Mouse (Mus musculus): Measurements from ENCODE around the gene Slc9a3r1. TPM values are rescaled to one million over a fixed set of nuclear protein-coding genes. Genes with fewer than 3 reads are reported as not detected.

Gene Slc9a3r1
- polyA plus RNA-seq, 1 experiment from 2014 or later = 28.8 TPM

DNA sequence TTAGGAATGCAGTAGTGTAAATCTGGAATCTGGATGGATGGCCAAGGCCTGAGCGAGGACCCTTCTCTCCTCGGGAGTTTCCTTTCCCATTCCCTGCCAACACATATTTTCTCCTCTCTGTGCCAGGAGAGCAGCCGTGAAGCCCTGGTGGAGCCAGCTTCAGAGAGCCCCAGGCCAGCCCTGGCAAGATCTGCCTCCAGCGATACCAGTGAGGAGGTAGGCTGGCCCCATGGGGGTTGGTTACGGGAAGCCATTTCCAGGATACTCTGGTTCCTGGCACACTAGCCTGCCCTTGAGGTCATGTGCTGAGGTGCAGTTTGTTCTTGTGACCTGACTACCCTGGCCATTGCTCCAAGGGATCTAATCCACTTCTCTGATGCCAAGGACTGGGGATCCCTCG is 16.7 kb downstream of the Slc9a3r1 start:
- Histone ChIP-seq H3K4me1 (peaks cover 40% of the 10 kb centered on the region), H3K9me3 (replicated peaks) (no peaks in the 10 kb centered on the region), H3K27me3 (0 out of 2 replicates have a peak, but pooled peaks cover 3% of the 10 kb centered on the region), H3K4me3 (no peak overlapping the region), H3K4me2 (no peak overlapping the region), H3K9ac (no peak overlapping the region), H3K27ac (no peak overlapping the region), H3K36me3 (ENCODE audit: poor library complexity, severe bottlenecking) (0 out of 2 replicates have a peak, but pooled peaks cover 6% of the 10 kb centered on the region)
- WGBS = 99% methylated on average over 6 of the region's 6 CpGs
- ATAC-seq = no peak

DNA sequence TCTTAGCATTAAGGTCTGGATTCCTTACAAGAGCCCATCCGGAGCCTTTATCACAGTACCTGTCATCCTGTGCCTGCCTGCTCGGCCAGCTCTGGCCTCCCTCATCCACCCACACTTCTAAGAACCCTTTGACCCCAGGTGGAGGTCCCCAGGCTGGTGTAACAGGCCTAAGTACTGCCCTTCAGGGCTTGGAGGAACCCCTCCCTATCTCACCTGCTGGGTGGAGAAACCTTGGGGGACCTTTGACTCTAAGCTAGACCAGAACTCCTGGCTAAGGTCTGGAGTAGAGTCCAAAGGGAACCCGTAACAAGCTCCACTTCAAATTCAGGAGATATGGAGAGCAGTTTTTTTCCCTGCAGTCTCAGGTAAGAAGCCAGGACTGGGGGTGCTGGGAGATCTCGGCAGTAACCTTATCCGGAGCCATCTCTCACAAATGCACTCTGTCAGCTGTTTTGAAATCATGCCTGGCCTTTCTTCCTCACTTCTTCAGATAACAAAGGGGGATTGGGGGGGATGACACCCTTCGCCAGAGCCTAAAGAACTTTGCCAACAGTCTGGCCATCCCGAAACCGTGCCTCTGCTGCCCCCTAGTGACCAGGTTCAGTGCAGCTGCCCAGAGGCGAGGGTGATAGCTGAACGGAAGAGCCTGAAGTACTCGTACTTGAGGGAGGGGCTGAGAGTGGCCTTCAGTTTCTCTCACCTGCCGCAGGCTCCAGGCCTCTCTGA is 18.9 kb downstream of the Slc9a3r1 start:
- peaks cover 30% of the 10 kb centered on the region for H3K4me1 ChIP-seq
- H3K9ac ChIP-seq = no peak overlapping the region
- H3K9me3 ChIP-seq (replicated peaks) = no peaks in the 10 kb centered on the region
- 0 out of 2 replicates have a peak, but pooled peaks cover 6% of the 10 kb centered on the region for H3K36me3 ChIP-seq (ENCODE audit: poor library complexity, severe bottlenecking)
- H3K27me3 ChIP-seq = no peaks in the 10 kb centered on the region
- ATAC-seq = no peak
- WGBS = 21% methylated on average over 12 of the region's 12 CpGs
- no peak overlapping the region for H3K4me3 ChIP-seq
- H3K27ac ChIP-seq = no peak overlapping the region
- H3K4me2 ChIP-seq = no peak overlapping the region

DNA sequence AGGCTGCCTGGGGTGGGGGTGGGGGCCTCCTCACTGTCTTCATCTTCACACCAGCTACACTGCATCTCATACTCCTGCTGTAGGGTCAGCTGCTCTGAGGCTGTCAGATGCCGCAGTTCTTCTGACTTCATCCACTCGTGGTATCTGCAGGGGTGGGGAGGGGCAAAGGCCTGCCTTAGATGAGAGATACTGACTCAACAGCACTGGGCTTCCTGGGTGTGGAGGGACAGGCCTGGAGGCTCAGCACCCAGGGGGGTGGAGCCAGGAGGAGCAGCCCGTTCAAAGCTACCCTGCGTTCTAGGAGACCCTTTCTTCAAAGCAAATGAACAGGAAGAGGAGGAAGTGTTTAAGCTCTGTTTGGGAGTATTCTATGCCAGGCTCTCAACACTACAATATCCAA is 21.8 kb downstream of the Slc9a3r1 start:
- Histone ChIP-seq H3K9ac (no peak overlapping the region), H3K4me1 (peaks cover 17% of the 10 kb centered on the region), H3K27me3 (no peaks in the 10 kb centered on the region), H3K4me2 (no peak overlapping the region), H3K9me3 (replicated peaks) (no peaks in the 10 kb centered on the region), H3K4me3 (no peak overlapping the region), H3K27ac (no peak overlapping the region), H3K36me3 (ENCODE audit: poor library complexity, severe bottlenecking) (0 out of 2 replicates have a peak, but pooled peaks cover 6% of the 10 kb centered on the region)
- 54% methylated on average over 4 of the region's 4 CpGs for WGBS
- ATAC-seq = no peak

DNA sequence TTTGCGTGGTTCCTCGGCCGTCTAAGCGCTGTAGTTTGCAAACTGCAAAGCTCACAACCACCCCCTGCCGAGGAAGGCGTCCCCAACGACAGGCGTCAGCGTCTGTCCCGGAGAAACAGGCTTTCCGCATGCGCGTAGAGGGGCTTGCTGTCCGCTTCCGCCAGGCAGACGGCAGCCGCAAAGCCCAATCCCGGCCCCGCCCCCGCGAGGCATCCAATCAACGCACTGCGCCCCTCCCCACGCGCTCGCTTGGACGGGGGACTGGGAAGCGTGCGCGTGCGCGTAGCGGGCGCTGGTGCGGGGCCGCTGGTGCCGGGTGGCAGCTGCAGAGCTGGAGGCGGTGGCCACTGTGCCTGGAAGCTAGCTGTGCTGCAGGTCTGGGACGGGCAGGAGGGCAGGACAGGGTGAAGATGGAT is 24.1 kb downstream of the Slc9a3r1 start, which contains the start of gene Tmem104:
TSS of gene Tmem104 (plus strand) at position 264 of the 416 bp plus-strand sequence.
- peaks cover 16% of the 10 kb centered on the region for H3K4me1 ChIP-seq
- peak; percentile 96 for ATAC-seq
- H3K4me3 ChIP-seq = peak within 1 kb of the TSS; percentile 52
- peak within 1 kb of the TSS; percentile 85 for H3K4me2 ChIP-seq
- H3K9me3 ChIP-seq (replicated peaks) = no peaks in the 10 kb centered on the region
- peak within 1 kb of the TSS; percentile 68 for H3K27ac ChIP-seq
- peak within 1 kb of the TSS; percentile 75 for H3K9ac ChIP-seq
- H3K27me3 ChIP-seq = no peaks in the 10 kb centered on the region
- 2% methylated on average over 39 of the region's 39 CpGs for WGBS
- 0 out of 2 replicates have a peak, but pooled peaks cover 10% of the 10 kb centered on the region for H3K36me3 ChIP-seq (ENCODE audit: poor library complexity, severe bottlenecking)

DNA sequence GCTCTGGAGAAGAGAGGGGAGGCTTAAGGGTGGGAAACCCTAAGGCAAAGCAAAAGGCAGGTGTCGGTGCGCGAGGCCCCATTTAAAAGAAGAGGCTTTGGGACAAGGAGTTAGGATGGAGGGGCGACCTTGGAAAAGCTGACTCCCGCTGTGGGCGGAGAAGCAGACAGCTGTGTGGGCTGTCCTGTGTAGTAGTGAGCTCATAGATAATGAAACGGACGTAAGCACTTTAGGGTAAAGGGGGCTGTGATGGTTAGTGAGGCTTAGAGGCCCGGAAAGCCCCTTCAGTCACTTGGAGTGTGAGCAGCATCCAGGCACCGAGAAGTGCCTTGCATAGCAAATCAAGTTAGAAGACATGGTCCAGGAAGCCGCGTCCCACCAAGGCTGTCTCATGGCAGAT is 24.6 kb downstream of the Slc9a3r1 start, which contains the start of gene Nat9:
TSS of gene Nat9 (minus strand) at position 167 of the 400 bp plus-strand sequence.
- Histone ChIP-seq H3K9me3 (replicated peaks) (no peaks in the 10 kb centered on the region), H3K36me3 (ENCODE audit: poor library complexity, severe bottlenecking) (0 out of 2 replicates have a peak, but pooled peaks cover 10% of the 10 kb centered on the region), H3K4me1 (peaks cover 15% of the 10 kb centered on the region), H3K4me3 (peak within 1 kb of the TSS; percentile 52), H3K27me3 (no peaks in the 10 kb centered on the region), H3K27ac (peak within 1 kb of the TSS; percentile 68), H3K9ac (peak within 1 kb of the TSS; percentile 75), H3K4me2 (peak within 1 kb of the TSS; percentile 85)
- WGBS = 8% methylated on average over 12 of the region's 12 CpGs
- peak; percentile 56 for ATAC-seq

DNA sequence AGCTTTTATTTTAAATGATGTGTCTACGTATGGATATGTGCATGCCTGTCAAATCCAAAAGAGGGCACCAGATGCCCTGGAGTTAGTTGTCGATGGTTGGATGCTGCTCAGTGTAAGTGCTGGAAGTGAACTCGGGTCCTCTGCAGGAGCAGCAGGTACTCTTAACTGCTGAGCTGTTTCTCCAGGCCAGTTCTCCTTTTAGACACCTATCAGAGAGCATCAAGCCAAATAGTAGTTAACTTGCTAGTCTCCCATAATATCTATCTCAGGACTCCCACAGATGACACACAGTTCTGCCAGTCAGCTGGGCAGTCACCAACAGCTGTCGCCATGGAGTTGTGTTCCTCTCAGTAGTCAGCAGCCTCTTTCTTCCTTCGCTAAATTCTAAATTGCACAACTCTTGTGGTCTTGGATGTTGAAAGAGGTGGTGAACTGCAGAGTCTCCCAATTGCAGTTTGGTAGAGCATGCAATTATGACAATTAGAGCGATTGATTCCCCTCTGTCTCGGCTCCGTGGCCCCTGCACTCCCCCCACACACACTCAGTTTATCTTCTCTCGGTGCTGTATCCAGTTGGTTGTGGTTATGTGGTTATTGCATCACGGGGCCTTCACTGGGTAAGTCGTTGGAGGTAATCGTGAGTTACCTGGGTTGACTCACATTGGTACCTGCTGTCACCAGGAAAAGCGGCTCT is 25.5 kb downstream of the Slc9a3r1 start:
- H3K27ac ChIP-seq = no peak overlapping the region
- ATAC-seq = no peak
- 0 out of 2 replicates have a peak, but pooled peaks cover 8% of the 10 kb centered on the region for H3K36me3 ChIP-seq (ENCODE audit: poor library complexity, severe bottlenecking)
- no peak overlapping the region for H3K9ac ChIP-seq
- H3K4me3 ChIP-seq = no peak overlapping the region
- peak overlapping the region; percentile 85 for H3K4me2 ChIP-seq
- 89% methylated on average over 13 of the region's 13 CpGs for WGBS
- H3K27me3 ChIP-seq = no peaks in the 10 kb centered on the region
- H3K9me3 ChIP-seq (replicated peaks) = no peaks in the 10 kb centered on the region
- H3K4me1 ChIP-seq = peaks cover 15% of the 10 kb centered on the region

DNA sequence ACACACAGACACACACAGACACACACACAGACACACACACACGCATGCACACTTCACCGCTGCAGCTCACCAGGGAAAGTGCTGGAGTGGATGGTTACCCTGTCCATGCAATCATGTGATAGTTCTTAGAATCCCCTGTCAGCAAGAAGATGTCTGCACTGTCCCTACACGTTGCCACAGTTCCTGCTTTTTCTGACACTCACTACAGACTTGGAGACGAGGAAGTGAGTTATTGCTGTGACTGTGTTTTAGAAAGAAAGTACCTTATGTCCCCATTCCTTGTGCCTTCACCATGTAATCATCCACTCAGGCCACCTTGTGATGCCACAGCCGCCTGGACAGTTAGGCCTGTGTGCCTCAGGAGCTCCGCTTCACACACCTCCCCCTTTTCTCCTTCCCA is 26.2 kb downstream of the Slc9a3r1 start:
- 92% methylated on average over 6 of the region's 6 CpGs for WGBS
- Histone ChIP-seq H3K4me3 (no peak overlapping the region), H3K27me3 (no peaks in the 10 kb centered on the region), H3K9ac (no peak overlapping the region), H3K27ac (no peak overlapping the region), H3K9me3 (replicated peaks) (no peaks in the 10 kb centered on the region), H3K4me1 (peaks cover 15% of the 10 kb centered on the region), H3K4me2 (no peak overlapping the region), H3K36me3 (ENCODE audit: poor library complexity, severe bottlenecking) (0 out of 2 replicates have a peak, but pooled peaks cover 7% of the 10 kb centered on the region)
- ATAC-seq = no peak

DNA sequence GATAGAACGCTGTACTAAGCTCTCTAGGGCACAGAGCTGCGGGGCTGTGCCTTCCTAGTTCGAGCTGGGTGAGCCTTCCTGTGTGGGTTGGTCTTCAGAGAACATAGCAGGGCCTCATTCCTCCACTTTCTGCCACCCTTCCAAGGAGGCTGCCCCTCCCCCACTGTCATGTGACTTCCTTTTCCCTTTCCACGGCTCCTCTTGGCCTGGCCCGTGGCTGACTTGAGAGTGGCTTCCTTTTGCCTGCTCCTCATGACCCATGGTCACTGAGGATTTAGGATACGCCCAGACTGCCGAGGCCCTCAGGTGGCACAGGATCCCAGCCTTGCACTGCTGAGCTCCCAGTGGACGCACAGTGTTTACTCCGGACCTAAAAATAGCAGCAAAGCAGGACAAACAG is 29.0 kb downstream of the Slc9a3r1 start:
- no peak for ATAC-seq
- no peaks in the 10 kb centered on the region for H3K9me3 ChIP-seq (replicated peaks)
- H3K4me3 ChIP-seq = no peak overlapping the region
- H3K27me3 ChIP-seq = no peaks in the 10 kb centered on the region
- no peak overlapping the region for H3K27ac ChIP-seq
- 82% methylated on average over 9 of the region's 9 CpGs for WGBS
- H3K36me3 ChIP-seq (ENCODE audit: poor library complexity, severe bottlenecking) = 0 out of 2 replicates have a peak, but pooled peaks cover 7% of the 10 kb centered on the region
- peaks cover 9% of the 10 kb centered on the region for H3K4me1 ChIP-seq
- H3K4me2 ChIP-seq = no peak overlapping the region
- H3K9ac ChIP-seq = no peak overlapping the region

DNA sequence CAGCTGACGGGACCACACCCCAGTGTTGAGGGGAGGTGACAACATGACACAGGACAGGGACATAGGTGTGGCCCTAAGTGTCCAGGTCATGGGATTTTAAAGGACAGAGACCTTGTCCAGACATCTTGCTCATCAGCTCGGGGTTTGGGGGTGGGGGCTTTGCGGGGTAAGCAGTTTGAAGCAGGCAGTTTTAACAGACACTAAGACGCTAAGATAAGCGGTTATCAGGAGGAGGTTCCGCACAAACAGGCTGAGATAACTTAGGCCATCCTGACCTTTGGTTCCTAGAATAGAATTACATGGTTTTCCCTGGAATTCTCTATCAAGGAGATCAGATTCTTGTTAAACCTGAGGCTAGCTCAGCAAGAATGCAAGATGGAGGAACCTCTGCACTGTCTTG is 31.6 kb downstream of the Slc9a3r1 start:
- no peak overlapping the region for H3K9ac ChIP-seq
- H3K27me3 ChIP-seq = no peaks in the 10 kb centered on the region
- peaks cover 16% of the 10 kb centered on the region for H3K36me3 ChIP-seq (ENCODE audit: poor library complexity, severe bottlenecking)
- no peak overlapping the region for H3K4me2 ChIP-seq
- H3K4me3 ChIP-seq = no peak overlapping the region
- H3K9me3 ChIP-seq (replicated peaks) = no peaks in the 10 kb centered on the region
- WGBS = 88% methylated on average over 6 of the region's 6 CpGs
- no peak overlapping the region for H3K27ac ChIP-seq
- ATAC-seq = no peak
- no peaks in the 10 kb centered on the region for H3K4me1 ChIP-seq

DNA sequence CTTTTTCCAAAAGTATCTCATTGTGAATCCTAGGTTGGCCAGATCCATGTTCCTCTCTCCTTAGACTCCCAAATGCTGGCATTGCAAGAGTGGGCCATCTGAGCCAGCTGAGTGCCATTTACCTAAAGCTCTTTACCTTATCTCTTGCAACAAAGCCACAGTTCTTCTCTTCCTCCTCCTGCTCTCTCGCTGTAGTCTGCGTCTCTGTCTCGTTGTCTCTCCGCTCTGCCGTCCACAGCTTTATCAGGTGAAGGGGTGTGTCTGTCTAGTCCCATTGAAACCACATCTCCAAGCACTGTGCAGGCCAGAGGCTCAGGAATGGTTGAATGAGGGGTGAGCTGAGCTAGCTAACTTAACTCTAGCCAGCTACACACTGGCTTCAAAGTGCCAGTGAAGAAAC is 32.8 kb downstream of the Slc9a3r1 start:
- H3K4me1 ChIP-seq = no peaks in the 10 kb centered on the region
- no peak for ATAC-seq
- peaks cover 18% of the 10 kb centered on the region for H3K36me3 ChIP-seq (ENCODE audit: poor library complexity, severe bottlenecking)
- H3K9ac ChIP-seq = no peak overlapping the region
- no peaks in the 10 kb centered on the region for H3K9me3 ChIP-seq (replicated peaks)
- H3K27ac ChIP-seq = no peak overlapping the region
- H3K4me2 ChIP-seq = no peak overlapping the region
- no peak overlapping the region for H3K4me3 ChIP-seq
- no peaks in the 10 kb centered on the region for H3K27me3 ChIP-seq
- 89% methylated on average over 5 of the region's 5 CpGs for WGBS

DNA sequence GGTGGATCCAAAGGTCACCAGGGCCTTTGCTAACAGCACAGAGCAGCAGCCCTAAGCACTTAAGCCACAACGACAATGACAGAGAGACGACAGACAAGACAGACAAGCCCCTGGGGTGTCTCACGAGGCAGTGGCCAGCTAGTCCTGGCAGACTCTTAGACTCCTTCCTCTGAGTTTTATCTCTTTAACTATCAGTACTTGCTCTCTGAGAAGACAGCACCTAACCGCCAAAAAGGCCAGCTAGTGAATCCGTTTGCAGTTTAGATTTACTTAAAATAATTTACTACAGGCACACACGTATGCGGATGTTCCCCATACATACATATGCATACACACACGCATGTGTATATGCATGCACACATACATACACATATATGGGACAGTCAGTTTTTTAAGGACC is 34.4 kb downstream of the Slc9a3r1 start:
- WGBS = 87% methylated on average over 8 of the region's 8 CpGs
- no peak overlapping the region; the same call in 1 of the 2 replicates for H3K27ac ChIP-seq

DNA sequence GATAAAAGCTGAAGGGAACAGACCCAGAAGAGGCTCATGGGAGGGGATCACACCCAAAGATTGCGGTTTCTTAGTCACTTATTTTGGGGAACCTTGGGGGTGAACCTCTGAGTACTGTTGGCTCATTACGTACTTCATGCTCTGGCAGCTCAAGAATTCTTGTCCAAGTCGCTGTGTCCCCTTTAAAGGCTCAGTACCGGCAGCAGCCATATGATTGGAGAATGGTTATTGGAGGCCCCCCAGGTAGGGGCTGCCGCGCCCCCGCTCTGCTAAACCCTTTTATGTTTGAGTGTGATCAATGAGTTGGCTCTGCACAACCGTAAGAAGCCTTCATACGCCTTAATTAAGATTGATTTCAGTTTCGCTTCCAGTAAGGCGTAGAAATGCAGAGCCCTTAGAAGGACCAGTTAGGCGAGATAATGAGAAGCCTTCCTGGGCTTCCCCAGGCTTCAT is 35.8 kb downstream of the Slc9a3r1 start:
- H3K4me1 ChIP-seq = no peaks in the 10 kb centered on the region
- H3K4me2 ChIP-seq = no peak overlapping the region
- 45% methylated on average over 12 of the region's 12 CpGs for WGBS
- no peaks in the 10 kb centered on the region for H3K27me3 ChIP-seq
- no peak overlapping the region for H3K27ac ChIP-seq
- H3K9ac ChIP-seq = no peak overlapping the region
- no peak overlapping the region for H3K4me3 ChIP-seq
- no peaks in the 10 kb centered on the region for H3K9me3 ChIP-seq (replicated peaks)
- no peak for ATAC-seq
- peaks cover 25% of the 10 kb centered on the region for H3K36me3 ChIP-seq (ENCODE audit: poor library complexity, severe bottlenecking)

More for the DNA sequence above, 34.4 kb downstream of the Slc9a3r1 start:
- peaks cover 25% of the 10 kb centered on the region for H3K36me3 ChIP-seq (ENCODE audit: poor library complexity, severe bottlenecking)
- no peak overlapping the region for H3K4me2 ChIP-seq
- no peaks in the 10 kb centered on the region for H3K27me3 ChIP-seq
- H3K9ac ChIP-seq = no peak overlapping the region
- no peaks in the 10 kb centered on the region for H3K9me3 ChIP-seq (replicated peaks)
- no peaks in the 10 kb centered on the region for H3K4me1 ChIP-seq
- H3K4me3 ChIP-seq = no peak overlapping the region
- ATAC-seq = no peak

All from forebrain, embryonic 13.5 days (tissue).